Mouse (Mus musculus): ENCODE data around the gene Mxra8.

The Mxra8 gene

DNA sequence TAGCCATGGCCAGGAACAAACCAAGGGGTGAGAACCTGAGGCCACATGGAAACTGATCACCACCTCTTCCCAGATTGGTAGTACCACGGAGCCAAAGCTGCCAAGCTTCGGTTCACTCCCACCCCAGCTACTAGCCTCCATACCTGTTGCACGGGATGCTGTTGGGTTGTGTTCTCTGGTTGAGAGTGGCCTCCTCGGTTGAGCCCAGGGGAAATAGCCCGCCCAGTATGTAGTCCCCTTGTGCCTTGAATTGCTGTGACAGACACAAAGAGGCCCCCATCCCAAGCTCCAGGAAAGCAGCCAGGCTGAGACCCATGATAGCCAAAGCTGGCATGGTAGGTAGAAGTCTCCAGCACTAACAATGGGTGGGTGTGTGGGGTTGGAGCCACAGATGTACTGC, 23.5 kb downstream of the Mxra8 start, which contains the start of gene Tas1r3:
Tas1r3 (minus strand) TSS at position 362 of the 400 bp plus-strand sequence.
- no peak for DNase-seq (ENCODE audit: low spot score in 2 of 2)

DNA sequence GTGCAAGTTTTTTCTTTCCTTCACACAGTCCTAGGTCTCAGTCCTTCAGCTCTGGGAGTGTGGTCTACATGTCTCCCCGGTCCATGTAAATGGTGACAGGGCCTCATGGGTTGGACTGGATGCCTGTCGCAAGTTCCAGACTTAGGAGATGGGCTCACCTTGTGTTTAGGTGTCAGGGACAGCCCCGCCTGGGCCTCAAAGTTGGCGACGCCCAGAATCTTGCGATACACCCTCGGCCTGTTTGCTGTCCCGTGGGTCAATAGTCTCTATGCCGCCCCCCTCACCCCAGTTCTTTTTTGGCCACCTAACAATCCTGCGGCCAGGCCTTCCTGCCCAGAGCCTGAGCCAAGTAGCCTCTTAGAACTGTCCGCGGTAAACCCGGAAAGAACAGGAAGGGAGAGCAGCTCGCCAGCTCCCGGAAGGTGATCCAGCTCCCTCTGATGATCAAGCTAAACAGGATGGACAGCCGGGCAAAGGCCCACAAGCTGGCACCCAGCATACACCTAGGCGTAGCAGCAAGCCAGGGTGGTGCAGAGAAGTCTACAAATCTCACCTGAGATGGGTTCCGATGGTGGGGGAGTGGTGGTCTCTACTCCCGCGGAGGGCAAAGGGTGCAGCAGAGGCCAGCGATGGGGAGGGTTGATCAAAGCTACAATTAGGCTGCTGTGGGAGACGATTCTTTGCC, 29.3 kb downstream of the Mxra8 start:
- DNase-seq (ENCODE audit: low spot score in 2 of 2), result no peak

DNA sequence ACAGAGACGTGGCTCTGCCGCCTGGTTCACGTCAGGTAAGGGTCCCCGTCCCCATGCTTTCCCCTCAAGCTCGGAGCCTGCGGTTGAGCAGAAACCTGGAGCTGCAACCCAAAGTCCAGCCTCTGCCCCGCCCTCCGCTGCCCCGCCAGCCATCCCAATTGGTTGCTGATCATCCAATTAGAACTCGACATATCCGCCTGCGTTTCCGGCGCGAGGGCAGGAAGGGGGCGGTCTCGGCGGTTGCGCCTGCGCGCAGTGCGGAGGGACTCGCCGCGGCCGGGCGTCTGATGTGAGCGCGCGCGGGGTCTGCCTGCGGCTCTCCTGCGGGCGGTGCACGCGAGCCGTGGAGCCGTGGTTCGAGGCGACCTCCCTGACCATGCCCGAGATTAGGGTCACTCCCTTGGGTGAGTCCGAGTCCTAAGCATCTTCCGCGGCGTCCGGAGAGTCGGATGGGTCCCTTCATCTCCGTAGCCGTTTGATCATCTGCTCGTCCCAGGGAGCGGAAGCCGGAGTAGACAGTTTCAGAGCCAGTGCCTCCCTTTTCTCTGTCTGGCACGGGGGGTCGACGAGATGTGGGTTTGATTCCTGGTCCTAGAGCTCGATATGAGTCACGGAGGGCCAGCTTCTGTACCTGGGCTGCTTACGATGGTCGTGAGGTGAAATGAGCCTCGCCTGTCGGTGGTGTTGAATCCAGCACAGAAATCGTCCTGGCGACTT, 30.0 kb downstream of the Mxra8 start, which contains the start of the genes Cptp and Ints11:
Cptp (minus strand) TSS at position 124 of the 717 bp plus-strand sequence.
Ints11 (plus strand) TSS at position 230 of the 717 bp plus-strand sequence.
- DNase-seq (ENCODE audit: low spot score in 2 of 2), result peak; percentile 88 to 95

DNA sequence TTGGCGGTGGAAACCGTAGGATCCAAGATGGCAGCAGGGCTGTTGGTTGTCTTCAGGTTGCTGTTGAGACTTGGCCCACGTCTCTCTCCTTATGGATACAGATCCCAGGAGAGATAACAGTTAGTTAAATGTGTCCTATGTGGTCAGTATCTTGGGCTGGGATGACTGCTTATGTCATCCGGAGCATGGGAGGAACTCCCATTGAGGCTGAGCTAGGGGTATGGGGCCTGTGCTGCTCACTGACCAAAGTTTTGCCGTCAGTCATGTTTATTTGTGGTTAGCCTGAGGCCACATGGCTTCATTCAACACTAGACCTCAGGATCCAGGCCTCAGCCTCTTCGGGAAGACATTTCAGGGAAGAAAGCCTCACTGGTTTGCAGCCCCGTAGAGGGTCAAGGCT, 31.9 kb downstream of the Mxra8 start:
- no peak for DNase-seq (ENCODE audit: low spot score in 2 of 2)

DNA sequence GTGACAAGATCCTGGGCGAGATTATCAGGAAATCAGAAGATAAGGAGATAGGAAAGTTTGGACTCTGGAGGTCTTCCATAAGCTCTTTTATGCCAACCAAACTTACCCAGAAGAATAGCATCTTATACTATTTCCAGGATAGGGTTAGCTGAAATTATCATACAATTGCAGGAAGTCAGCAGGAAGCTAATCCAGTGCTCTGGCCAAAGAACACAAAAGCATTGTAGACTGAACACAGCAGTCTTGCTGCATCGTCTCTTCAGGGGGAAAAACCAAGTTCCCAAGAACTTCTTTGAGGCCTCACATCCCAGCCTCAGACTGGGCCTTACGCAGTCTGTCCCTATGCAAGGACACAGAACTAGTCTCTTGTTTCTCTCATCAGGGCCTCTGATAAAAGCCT, 44.1 kb downstream of the Mxra8 start:
- no peak for DNase-seq (ENCODE audit: low spot score in 2 of 2)

DNA sequence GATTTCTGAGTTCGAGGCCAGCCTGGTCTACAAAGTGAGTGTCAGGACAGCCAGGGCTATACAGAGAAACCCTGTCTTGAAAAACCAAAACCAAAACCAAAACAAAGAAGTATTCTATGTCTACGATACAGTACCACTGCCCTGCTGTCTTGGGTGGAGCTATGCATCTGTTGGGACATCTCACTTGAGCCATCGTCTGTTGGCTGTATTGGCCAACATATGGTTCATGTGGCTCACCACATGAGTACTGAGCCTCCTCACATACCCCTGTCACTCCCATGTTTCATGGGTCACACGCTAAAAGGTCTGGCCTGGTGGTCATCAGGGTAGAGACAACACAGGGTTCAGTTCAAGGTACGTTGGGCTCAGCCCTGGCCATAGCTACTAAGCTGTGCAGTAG, 46.9 kb downstream of the Mxra8 start:
- no peak for DNase-seq (ENCODE audit: low spot score in 2 of 2)

DNA sequence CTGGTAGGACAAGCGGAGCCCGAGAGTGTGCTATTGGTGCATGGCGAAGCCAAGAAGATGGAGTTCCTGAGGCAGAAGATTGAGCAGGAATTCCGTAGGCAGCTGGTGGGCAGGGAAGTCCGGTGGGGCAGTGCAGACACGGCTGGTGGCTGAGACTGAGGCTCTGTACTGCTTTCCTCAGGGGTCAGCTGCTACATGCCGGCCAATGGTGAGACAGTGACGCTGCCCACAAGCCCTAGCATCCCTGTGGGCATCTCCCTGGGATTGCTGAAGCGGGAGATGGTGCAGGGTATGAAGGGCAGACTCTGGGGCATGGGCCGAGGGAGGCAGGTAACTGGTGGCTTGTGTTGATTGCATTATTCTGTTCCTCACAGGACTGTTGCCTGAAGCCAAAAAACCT, 48.2 kb downstream of the Mxra8 start:
- DNase-seq (ENCODE audit: low spot score in 2 of 2), result no peak

DNA sequence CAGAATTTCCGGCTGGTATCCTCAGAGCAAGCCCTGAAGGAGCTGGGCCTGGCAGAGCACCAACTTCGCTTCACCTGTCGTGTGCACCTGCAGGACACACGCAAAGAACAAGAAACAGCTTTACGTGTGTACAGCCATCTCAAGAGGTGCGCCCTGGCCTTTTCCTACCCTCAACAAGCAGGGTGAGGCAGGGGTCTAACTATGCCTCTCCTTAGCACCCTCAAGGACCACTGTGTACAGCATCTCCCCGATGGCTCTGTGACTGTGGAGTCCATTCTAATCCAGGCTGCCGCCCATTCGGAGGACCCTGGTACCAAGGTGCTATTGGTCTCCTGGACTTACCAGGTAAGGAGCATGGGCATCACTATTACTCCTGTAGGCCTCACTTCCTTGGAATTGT, 48.7 kb downstream of the Mxra8 start:
- no peak for DNase-seq (ENCODE audit: low spot score in 2 of 2)

DNA sequence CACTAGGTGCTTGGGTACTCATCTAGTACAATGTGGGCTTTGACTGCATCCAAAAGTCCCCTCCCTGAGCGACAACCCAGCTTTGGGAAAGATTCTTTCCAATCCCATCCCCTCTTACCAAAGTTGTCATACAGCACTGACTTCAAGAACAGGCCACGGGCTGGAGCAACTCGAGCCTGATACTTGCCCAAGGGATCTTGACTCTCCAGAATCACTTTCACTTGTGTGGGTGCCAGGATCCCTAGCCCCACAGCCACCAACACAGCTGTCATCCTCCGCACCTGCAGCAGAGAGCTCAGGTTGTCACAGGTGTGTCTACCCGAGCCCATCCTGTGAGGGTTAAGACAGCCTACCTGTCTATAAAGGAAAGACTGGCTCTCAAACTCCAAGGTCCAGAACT, 49.8 kb downstream of the Mxra8 start:
- no peak for DNase-seq (ENCODE audit: low spot score in 2 of 2)

DNA sequence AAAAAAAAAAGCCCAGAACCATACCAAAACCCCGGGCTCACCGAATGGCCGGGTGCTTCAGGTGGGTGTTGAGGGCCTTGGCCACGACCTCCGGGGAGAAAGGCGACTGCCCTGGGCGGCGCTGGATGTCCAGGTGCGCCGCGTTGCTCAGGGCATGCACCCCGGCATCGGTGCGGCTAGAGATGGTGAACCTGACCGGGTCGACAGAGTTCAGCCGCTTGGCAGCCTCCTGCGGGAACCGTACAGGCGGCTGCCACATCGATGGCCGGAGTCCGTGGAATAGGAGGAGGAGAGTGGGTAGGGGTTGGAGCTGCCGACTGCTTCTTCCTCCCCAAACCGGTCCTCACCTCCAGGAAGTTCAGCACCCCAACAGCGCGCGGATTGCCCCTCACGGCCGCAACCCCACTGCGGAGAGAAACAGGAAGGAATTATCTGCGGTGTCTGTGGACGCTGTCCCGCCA, 51.6 kb downstream of the Mxra8 start:
- no peak for DNase-seq (ENCODE audit: low spot score in 2 of 2)

DNA sequence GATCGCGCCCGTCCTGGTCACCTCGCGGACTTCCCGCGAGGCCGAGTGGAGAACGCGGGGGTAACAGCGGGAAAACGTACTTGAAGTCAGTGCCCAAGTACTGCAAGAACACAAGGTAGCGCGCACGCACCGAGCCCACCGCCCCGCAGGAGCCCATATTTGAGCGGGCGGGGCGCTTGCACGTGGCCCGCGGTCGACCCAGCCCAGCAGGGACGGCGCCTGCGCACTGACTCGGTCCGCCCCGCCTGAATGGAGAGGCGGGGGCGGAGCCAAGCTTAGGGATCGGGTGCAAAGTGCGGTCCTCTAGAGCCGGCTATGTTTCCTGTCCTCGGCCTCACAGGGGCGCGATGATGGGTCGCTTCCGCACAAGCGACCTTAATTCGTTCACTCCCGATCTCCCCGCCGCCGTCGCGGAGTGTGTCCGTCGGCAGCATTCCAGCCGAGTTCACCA, 52.1 kb downstream of the Mxra8 start, which contains the start of the genes Pusl1 and Acap3:
Pusl1 (minus strand) TSS at position 231 of the 451 bp plus-strand sequence.
Acap3 (plus strand) TSS at position 272 of the 451 bp plus-strand sequence.
- peak; percentile 88 to 96 for DNase-seq (ENCODE audit: low spot score in 2 of 2)

DNA sequence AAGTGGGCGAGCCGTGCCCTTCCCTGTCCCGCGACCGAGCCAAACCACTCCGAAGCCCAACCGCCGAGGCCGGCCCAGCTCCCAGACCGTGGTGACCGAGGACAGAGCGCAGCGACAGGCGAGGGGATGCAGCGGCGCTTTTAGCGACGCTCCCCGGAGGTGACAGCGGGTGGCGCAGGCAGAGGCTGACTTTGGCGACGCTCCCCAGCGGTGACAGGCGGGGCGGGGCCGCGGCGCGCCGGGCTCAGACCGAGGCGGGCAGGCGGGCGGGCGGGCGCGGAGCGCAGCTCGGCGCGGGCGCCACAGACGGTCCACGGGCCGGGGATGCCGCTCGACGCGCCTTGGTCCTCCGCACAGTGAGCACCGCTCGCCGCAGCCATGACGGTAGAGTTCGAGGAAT, 52.5 kb downstream of the Mxra8 start:
- peak in 1 of 2 experiments; percentile 68 for DNase-seq (ENCODE audit: low spot score in 2 of 2)

DNA sequence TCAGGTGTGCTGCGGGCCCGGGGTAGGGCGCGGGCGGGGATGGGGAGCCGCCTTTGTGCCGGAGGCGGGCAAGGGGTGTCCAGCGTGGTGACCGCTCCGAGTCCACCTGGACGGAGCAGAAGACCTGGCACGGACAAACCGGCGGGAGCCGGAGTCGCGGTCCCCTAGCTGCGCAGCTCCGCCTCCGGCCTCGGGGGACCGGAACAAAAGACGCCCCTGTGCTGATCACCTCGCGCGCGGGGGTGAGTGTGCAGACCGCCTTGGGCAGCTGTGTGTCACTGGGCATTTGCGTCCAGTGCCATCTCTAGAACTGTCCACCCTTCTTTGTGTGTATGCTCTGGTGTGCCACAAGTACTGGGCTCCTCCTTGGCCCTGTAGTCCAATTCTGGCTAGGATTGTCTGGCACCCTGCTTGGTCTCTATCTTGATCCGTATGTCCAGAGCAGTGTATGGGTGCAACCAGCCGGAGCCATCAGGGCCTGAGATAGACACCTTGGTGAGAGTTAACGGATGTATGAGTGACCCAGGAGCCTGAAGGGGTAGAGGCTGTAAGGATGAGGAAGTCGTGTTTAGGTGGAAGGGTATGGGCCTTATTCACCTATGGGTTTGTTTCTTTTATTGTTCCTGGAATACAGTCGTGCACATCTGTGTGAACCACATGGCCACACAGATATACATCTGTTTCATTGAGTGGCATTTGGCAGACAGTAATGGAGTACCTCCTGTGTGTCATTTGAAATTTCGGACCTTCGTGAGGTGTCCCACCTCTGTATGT, 53.1 kb downstream of the Mxra8 start:
- peak in 1 of 2 experiments; percentile 45 for DNase-seq (ENCODE audit: low spot score in 2 of 2)

DNA sequence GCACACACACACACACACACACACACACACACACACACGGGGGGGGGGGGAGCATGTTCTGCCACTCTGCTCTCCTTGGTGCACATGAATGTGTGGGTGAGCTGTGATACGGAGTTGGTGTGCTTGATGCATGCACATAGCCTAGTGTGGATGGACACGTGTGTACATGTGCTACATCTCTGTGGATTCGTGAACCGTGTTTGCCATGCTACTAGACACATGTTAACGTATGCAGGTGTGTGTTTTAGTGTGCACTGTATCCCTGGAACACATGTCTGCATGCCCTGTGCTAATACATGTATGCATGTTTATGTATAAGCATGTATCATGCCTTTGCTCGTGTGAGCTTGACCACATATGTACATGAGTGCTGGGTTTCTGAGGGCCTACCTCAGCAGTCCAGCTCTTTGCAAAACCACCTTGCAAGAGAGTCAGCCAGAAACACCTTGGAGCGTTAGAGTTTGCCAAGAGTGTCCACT, 53.8 kb downstream of the Mxra8 start:
- DNase-seq (ENCODE audit: low spot score in 2 of 2), result no peak
